Mouse (Mus musculus) MEL (cell line): ENCODE results near the gene Ctdsp2. TPM values are rescaled to one million over a fixed set of nuclear protein-coding genes. Genes with fewer than 3 reads are reported as not detected.

Experiments used
- DNase-seq: peaks from one replicate; pipeline ENCODE4 v3.0.0; 2011; ENCODE audit warnings: low read depth, low spot score
- H3K27ac ChIP-seq: 2 replicates; pipeline ENCODE4 v1.5.1; 2012; ENCODE audit warnings: low read depth, mild to moderate bottlenecking, control low read depth, low read length, moderate library complexity; ENCODE audit not compliant: control insufficient read depth
- H3K27me3 ChIP-seq, 2 experiments: fragments of 150-350 bp in 1 of 2; sonication (generic) in 1 of 2; 2 replicates each; pipeline ENCODE4 v1.6.1; 2012; ENCODE audit warnings: low read length in 2 of 2, mild to moderate bottlenecking in 2 of 2, improper control_type of control experiment in 1 of 2, moderate library complexity in 1 of 2; ENCODE audit not compliant: insufficient read depth in 2 of 2, control insufficient read depth in 1 of 2
- H3K36me3 ChIP-seq, 2 experiments: 2 replicates each; pipeline ENCODE4 v1.6.1; 2012 to 2014; ENCODE audit warnings: low read length in 2 of 2, improper control_type of control experiment in 1 of 2, inconsistent platforms in 1 of 2, mild to moderate bottlenecking in 1 of 2; ENCODE audit not compliant: insufficient read depth in 2 of 2, control insufficient read depth in 1 of 2
- H3K4me1 ChIP-seq, 2 experiments: fragments of 150-350 bp in 1 of 2; sonication (generic) in 1 of 2; 2 replicates each; pipeline ENCODE4 v1.6.1; 2012; ENCODE audit warnings: low read length in 2 of 2, improper control_type of control experiment in 1 of 2, mild to moderate bottlenecking in 1 of 2; ENCODE audit not compliant: insufficient read depth in 2 of 2, control insufficient read depth in 1 of 2
- H3K4me3 ChIP-seq, 2 experiments: fragments of 150-350 bp in 1 of 2; sonication (generic) in 1 of 2; 2 replicates each; pipeline ENCODE4 v1.5.1; 2012; ENCODE audit warnings: low read depth in 2 of 2, low read length in 2 of 2, mild to moderate bottlenecking in 2 of 2, moderate library complexity in 2 of 2, control low read depth in 1 of 2, improper control_type of control experiment in 1 of 2; ENCODE audit not compliant: control insufficient read depth in 1 of 2, insufficient read depth in 1 of 2
- H3K79me2 ChIP-seq: 2 replicates; pipeline ENCODE4 v1.6.1; 2012; ENCODE audit warnings: mild to moderate bottlenecking, low read length, moderate library complexity; ENCODE audit not compliant: control insufficient read depth, poor library complexity, insufficient read depth
- H3K9ac ChIP-seq: 2 replicates; pipeline ENCODE4 v1.6.1; 2012; ENCODE audit warnings: low read depth, mild to moderate bottlenecking, control low read depth, low read length, moderate library complexity; ENCODE audit not compliant: control insufficient read depth, poor library complexity, severe bottlenecking
- H3K9me3 ChIP-seq: fragments of 150-350 bp; sonication (generic); replicated peaks from 2 replicates; pipeline ENCODE4 v1.6.1; 2012; ENCODE audit warnings: mild to moderate bottlenecking, low read length, improper control_type of control experiment, moderate library complexity; ENCODE audit not compliant: insufficient read depth
- BHLHE40 ChIP-seq: IDR thresholded peaks from 2 replicates; pipeline ENCODE4 v1.6.1; 2012; ENCODE audit warnings: low read depth, mild to moderate bottlenecking, inconsistent platforms, low read length, improper control_type of control experiment, borderline replicate concordance
- CHD2 ChIP-seq: IDR thresholded peaks from 2 replicates; pipeline ENCODE4 v1.6.1; 2011; ENCODE audit warnings: low read length, improper control_type of control experiment
- E2F4 ChIP-seq: IDR thresholded peaks from 2 replicates; pipeline ENCODE4 v1.6.1; 2011; ENCODE audit warnings: low read depth, low read length, improper control_type of control experiment, borderline replicate concordance
- ELF1 ChIP-seq: IDR thresholded peaks from 2 replicates; pipeline ENCODE4 v1.6.1; 2014; ENCODE audit warnings: low read depth, mild to moderate bottlenecking, inconsistent platforms, low read length, improper control_type of control experiment, moderate library complexity
- EP300 ChIP-seq, 2 experiments: IDR thresholded peaks; 2 replicates each; pipeline ENCODE4 v1.6.1; 2011; ENCODE audit warnings: improper control_type of control experiment in 2 of 2, low read length in 2 of 2, low read depth in 1 of 2, mild to moderate bottlenecking in 1 of 2
- ETS1 ChIP-seq: IDR thresholded peaks from 2 replicates; pipeline ENCODE4 v1.6.1; 2012; ENCODE audit warnings: low read depth, mild to moderate bottlenecking, inconsistent platforms, low read length, improper control_type of control experiment, moderate library complexity
- GABPA ChIP-seq: IDR thresholded peaks from 2 replicates; pipeline ENCODE4 v1.6.1; 2012; ENCODE audit warnings: low read depth, mild to moderate bottlenecking, inconsistent platforms, low read length, improper control_type of control experiment, moderate library complexity
- GATA1 ChIP-seq: IDR thresholded peaks from 2 replicates; pipeline ENCODE4 v1.6.1; 2011; ENCODE audit warnings: low read depth, low read length, improper control_type of control experiment
- HCFC1 ChIP-seq: IDR thresholded peaks from 2 replicates; pipeline ENCODE4 v1.6.1; 2012; ENCODE audit warnings: low read depth, mild to moderate bottlenecking, inconsistent platforms, low read length, improper control_type of control experiment, moderate library complexity
- KAT2A ChIP-seq: conservative IDR thresholded peaks from 2 replicates; pipeline ENCODE4 v1.6.1; 2012; ENCODE audit warnings: low read depth, low read length, improper control_type of control experiment, inconsistent platforms
- MAFK ChIP-seq: IDR thresholded peaks from 2 replicates; pipeline ENCODE4 v1.6.1; 2011; ENCODE audit warnings: low read depth, mild to moderate bottlenecking, low read length, improper control_type of control experiment, borderline replicate concordance
- MAX ChIP-seq: IDR thresholded peaks from 2 replicates; pipeline ENCODE4 v1.6.1; 2011; ENCODE audit warnings: low read length, improper control_type of control experiment
- MAZ ChIP-seq: IDR thresholded peaks from 2 replicates; pipeline ENCODE4 v1.6.1; 2012; ENCODE audit warnings: low read depth, mild to moderate bottlenecking, inconsistent platforms, low read length, improper control_type of control experiment
- MEF2A ChIP-seq: IDR thresholded peaks from 2 replicates; pipeline ENCODE4 v1.6.1; 2014; ENCODE audit warnings: low read depth, mild to moderate bottlenecking, inconsistent platforms, low read length, improper control_type of control experiment; ENCODE audit not compliant: poor library complexity, insufficient replicate concordance, severe bottlenecking; ENCODE audit errors: extremely low read depth
- MYB ChIP-seq: IDR thresholded peaks from 2 replicates; pipeline ENCODE4 v1.6.1; 2011; ENCODE audit warnings: mild to moderate bottlenecking, low read depth, low read length, improper control_type of control experiment
- POLR2A ChIP-seq, 2 experiments: IDR thresholded peaks; 2 replicates each; pipeline ENCODE4 v1.6.1; 2011 to 2012; ENCODE audit warnings: low read length in 2 of 2, mild to moderate bottlenecking in 2 of 2, control low read depth in 1 of 2, improper control_type of control experiment in 1 of 2, low read depth in 1 of 2, moderate library complexity in 1 of 2; ENCODE audit not compliant: control insufficient read depth in 1 of 2, insufficient read depth in 1 of 2, poor library complexity in 1 of 2
- POLR2AphosphoS2 ChIP-seq: IDR thresholded peaks from 2 replicates; pipeline ENCODE4 v1.6.1; 2011; ENCODE audit warnings: low read length, improper control_type of control experiment
- RAD21 ChIP-seq: IDR thresholded peaks from 2 replicates; pipeline ENCODE4 v1.6.1; 2011; ENCODE audit warnings: mild to moderate bottlenecking, low read depth, low read length, improper control_type of control experiment
- RCOR1 ChIP-seq: IDR thresholded peaks from 2 replicates; pipeline ENCODE4 v1.6.1; 2012; ENCODE audit warnings: low read depth, mild to moderate bottlenecking, inconsistent platforms, low read length, improper control_type of control experiment
- SIN3A ChIP-seq: IDR thresholded peaks from 2 replicates; pipeline ENCODE4 v1.6.1; 2012; ENCODE audit warnings: low read length, improper control_type of control experiment, inconsistent platforms
- SMC3 ChIP-seq: IDR thresholded peaks from 2 replicates; pipeline ENCODE4 v1.6.1; 2011; ENCODE audit warnings: low read depth, low read length, improper control_type of control experiment
- TAL1 ChIP-seq: IDR thresholded peaks from 2 replicates; pipeline ENCODE4 v1.6.1; 2012; ENCODE audit warnings: mild to moderate bottlenecking, inconsistent platforms, low read length, moderate library complexity, mixed read lengths
- TCF12 ChIP-seq: IDR thresholded peaks from 2 replicates; pipeline ENCODE4 v1.6.1; 2014; ENCODE audit warnings: low read depth, mild to moderate bottlenecking, inconsistent platforms, low read length, improper control_type of control experiment, moderate library complexity
- UBTF ChIP-seq: IDR thresholded peaks from 2 replicates; pipeline ENCODE4 v1.6.1; 2012; ENCODE audit warnings: low read depth, mild to moderate bottlenecking, inconsistent platforms, low read length, improper control_type of control experiment, moderate library complexity, borderline replicate concordance; ENCODE audit not compliant: insufficient read depth
- USF1 ChIP-seq: IDR thresholded peaks from 2 replicates; pipeline ENCODE4 v1.6.1; 2014; ENCODE audit warnings: low read depth, mild to moderate bottlenecking, inconsistent platforms, low read length, improper control_type of control experiment, moderate library complexity
- ZC3H11A ChIP-seq: IDR thresholded peaks from 2 replicates; pipeline ENCODE4 v1.6.1; 2012; ENCODE audit warnings: low read depth, mild to moderate bottlenecking, inconsistent platforms, low read length, improper control_type of control experiment
- ZKSCAN1 ChIP-seq: IDR thresholded peaks from 2 replicates; pipeline ENCODE4 v1.6.1; 2012; ENCODE audit warnings: low read depth, mild to moderate bottlenecking, inconsistent platforms, low read length, improper control_type of control experiment, moderate library complexity
- ZMIZ1 ChIP-seq: IDR thresholded peaks from 2 replicates; pipeline ENCODE4 v1.6.1; 2012; ENCODE audit warnings: low read depth, mild to moderate bottlenecking, inconsistent platforms, low read length, improper control_type of control experiment, moderate library complexity
- ZNF384 ChIP-seq: IDR thresholded peaks from 2 replicates; pipeline ENCODE4 v1.6.1; 2012; ENCODE audit warnings: low read depth, mild to moderate bottlenecking, inconsistent platforms, low read length, improper control_type of control experiment
- polyA plus RNA-seq, 2 experiments: library from polyadenylated mRNA; stranded (reverse) in 1 of 2; unstranded in 1 of 2; fragments of >175 nt in 1 of 2; fragments of >200 nt in 1 of 2; gene quantifications; 2 replicates each; pipeline versions ENCODE4 v1.2.1 to v1.2.4; 2012; ENCODE audit warnings: low replicate concordance in 2 of 2, low read depth in 1 of 2; ENCODE audit not compliant: insufficient read length in 2 of 2, insufficient read depth in 1 of 2, missing spikeins in 1 of 2
- total RNA-seq: library from RNA; depleted of rRNA; stranded (reverse); fragments of 300-350 nt; gene quantifications from 2 replicates; pipeline ENCODE4 v1.2.3, GENCODE M21; 2012

Gene Ctdsp2
- total and polyA plus RNA-seq, 3 experiments, result 16.7 to 69.3 TPM; not detected in 1

GRCm38 (mm10) chr10:126997340-126998113 lies 19.0 kb downstream of the Ctdsp2 start:
- no peaks in the 10 kb centered on the region for H3K9me3 ChIP-seq
- no peak overlapping the region for H3K27ac ChIP-seq
- H3K79me2 ChIP-seq, result peaks cover 9% of the 10 kb centered on the region; the same call in 1 of the 2 replicates
- H3K4me3 ChIP-seq, result no peak overlapping the region
- H3K4me1 ChIP-seq, result peaks cover 6 to 22% of the 10 kb centered on the region in 2 experiments
- H3K9ac ChIP-seq, result no peak overlapping the region
- H3K36me3 ChIP-seq, result peaks cover 0 to 16% of the 10 kb centered on the region in 2 experiments; a peak in 3 of 4 replicates
- TF ChIP-seq SMC3, result no peak
- no peak for TF ChIP-seq CHD2
- H3K27me3 ChIP-seq, result no peaks in the 10 kb centered on the region
- DNase-seq, result no peak

DNA sequence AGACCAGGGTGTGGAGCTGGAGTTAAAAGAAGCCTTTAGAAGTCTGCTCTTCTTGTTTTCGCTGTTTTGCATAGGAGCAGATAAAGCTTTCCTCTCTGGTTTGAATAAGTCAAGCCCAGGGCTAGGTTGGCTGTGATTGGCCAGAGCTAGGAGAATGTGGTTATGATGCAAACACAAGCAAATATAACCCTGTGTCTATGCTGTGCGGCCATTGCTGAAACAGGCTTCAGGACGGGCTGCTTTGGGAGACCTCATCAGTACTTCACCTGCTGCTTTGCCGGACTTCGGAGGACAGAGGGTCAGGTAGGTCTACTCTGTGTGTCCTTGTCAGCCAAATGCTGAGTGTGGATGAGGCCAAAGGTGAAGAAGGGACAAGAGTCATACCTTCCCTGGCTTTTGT lies 22.0 kb downstream of the Ctdsp2 start, which contains the start of gene Avil:
Gene Avil (plus strand): TSS at position 181 of the 400 bp plus-strand sequence.
- peak within 1 kb of the TSS; percentile 74 for H3K9ac ChIP-seq
- no peaks in the 10 kb centered on the region for H3K9me3 ChIP-seq
- H3K79me2 ChIP-seq, result peaks cover 9% of the 10 kb centered on the region; the same call in 1 of the 2 replicates
- no peaks in the 10 kb centered on the region for H3K27me3 ChIP-seq
- DNase-seq, result peak; percentile 93
- H3K4me1 ChIP-seq, result peaks cover 6 to 25% of the 10 kb centered on the region in 2 experiments
- H3K27ac ChIP-seq, result peak within 1 kb of the TSS; percentile 83
- H3K36me3 ChIP-seq, result peaks cover 0 to 18% of the 10 kb centered on the region in 2 experiments; a peak in 3 of 4 replicates
- peak within 1 kb of the TSS; percentile 81 to 100 for H3K4me3 ChIP-seq
- TF ChIP-seq ZKSCAN1 (no peak), SIN3A (peak; percentile 91), RAD21 (no peak), GATA1 (peak; percentile 74), GABPA (no peak), TAL1 (no peak), EP300 (IDR thresholded peaks at IDR 0.05; ENCODE audit: low read depth in 1 of 2, low read length in 2 of 2) (peak in 1 of 2 experiments; percentile 25; a peak in 1 of 4 replicates), POLR2AphosphoS2 (peak; percentile 95; the same call in 1 of the 2 replicates), ELF1 (0 out of 2 replicates have a peak, but pooled peaks have one; percentile 25), ZNF384 (no peak), MEF2A (no peak), UBTF (no peak), ETS1 (0 out of 2 replicates have a peak, but pooled peaks have one; percentile 19), CHD2 (no peak), E2F4 (no peak), ZMIZ1 (no peak; the same call in 1 of the 2 replicates), MAX (peak; percentile 64; the same call in 1 of the 2 replicates), USF1 (0 out of 2 replicates have a peak, but pooled peaks have one; percentile 9), TCF12 (peak; percentile 52; the same call in 1 of the 2 replicates), HCFC1 (peak; percentile 64), RCOR1 (peak; percentile 67; the same call in 1 of the 2 replicates), MAZ (peak; percentile 66), BHLHE40 (0 out of 2 replicates have a peak, but pooled peaks have one; percentile 14), MAFK (no peak), POLR2A (IDR thresholded peaks at IDR 0.05; ENCODE audit: control insufficient read depth in 1 of 2, insufficient read depth in 1 of 2, low read depth in 1 of 2, low read length in 2 of 2, poor library complexity in 1 of 2) (peak; percentile 68 to 69; a peak in 2 of 4 replicates), ZC3H11A (no peak), MYB (no peak), KAT2A (no peak)
